Mouse (Mus musculus) hindbrain, embryonic 12.5 days (tissue): ENCODE measurements at regions not wholly inside any gene's neighbourhood (a gene's known extent, or its start where the extent isn't known, plus 50 kb on each side); places are given as distances from the start of the nearest gene placed in this dataset.
"Not testable (repeated sequence)": the region's sequence is repeated elsewhere in the genome, so short reads cannot be mapped to it uniquely, and the experiment has no call there.

Experiments used
- ATAC-seq: fragments of 200-750 bp; cut with Nextera tagmentation; 2 replicates; pipeline ENCODE4 v1.8.0; 2017; ENCODE audit warnings: moderate TSS enrichment; ENCODE audit not compliant: low FRiP score
- H3K27ac ChIP-seq: fragments of 300-500 bp; sonication (generic); 2 replicates; pipeline ENCODE4 v1.5.1; 2016; ENCODE audit warnings: mild to moderate bottlenecking
- H3K27me3 ChIP-seq: fragments of 300-500 bp; sonication (generic); 2 replicates; pipeline ENCODE4 v1.6.1; 2016; ENCODE audit warnings: mild to moderate bottlenecking
- H3K36me3 ChIP-seq: fragments of 300-500 bp; sonication (generic); 2 replicates; pipeline ENCODE4 v1.6.1; 2016; ENCODE audit warnings: mild to moderate bottlenecking
- H3K4me1 ChIP-seq: fragments of 300-500 bp; sonication (generic); 2 replicates; pipeline ENCODE4 v1.6.1; 2016
- H3K4me2 ChIP-seq: fragments of 300-500 bp; sonication (generic); replicated peaks from 2 replicates; pipeline ENCODE4 v1.6.1; 2016; ENCODE audit warnings: mild to moderate bottlenecking
- H3K4me3 ChIP-seq: fragments of 300-500 bp; sonication (generic); 2 replicates; pipeline ENCODE4 v1.5.1; 2016; ENCODE audit warnings: mild to moderate bottlenecking
- H3K9ac ChIP-seq: fragments of 300-500 bp; sonication (generic); 2 replicates; pipeline ENCODE4 v1.6.1; 2016; ENCODE audit warnings: mild to moderate bottlenecking, moderate library complexity
- H3K9me3 ChIP-seq: fragments of 300-500 bp; sonication (generic); replicated peaks from 2 replicates; pipeline ENCODE4 v1.6.1; 2016; ENCODE audit warnings: mild to moderate bottlenecking
- WGBS: fragments of 180-500 bp; shearing (Covaris S2); methylation state at CpG from one replicate; pipeline ENCODE4 v1.1.7; 2016; 5-methylcytosine and 5-hydroxymethylcytosine counted together

DNA sequence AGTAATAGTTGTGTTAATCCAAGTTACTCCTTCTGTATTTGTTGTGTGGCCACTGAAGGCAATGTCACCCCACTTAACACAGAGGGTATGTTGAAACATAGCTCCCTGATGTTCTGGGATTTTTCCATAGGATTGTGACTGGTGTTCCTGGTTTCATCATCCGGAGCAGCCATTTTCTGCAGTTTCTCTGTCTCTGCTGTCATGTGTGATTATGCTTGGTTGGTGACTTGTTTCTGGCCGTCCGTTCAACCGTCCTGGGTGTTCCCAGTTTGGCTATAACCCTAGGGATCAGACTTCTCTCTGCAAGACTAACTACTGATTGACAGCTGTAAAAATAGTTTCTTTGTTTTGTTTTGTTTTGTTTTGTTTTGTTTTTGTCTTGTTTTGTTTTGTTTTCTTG lies 98.1 kb upstream of the Rpl34 start:
- H3K36me3 ChIP-seq = no peaks in the 10 kb centered on the region
- WGBS = 61% methylated on average over 4 of the region's 4 CpGs
- ATAC-seq = no peak
- H3K4me3 ChIP-seq = no peak overlapping the region
- no peaks in the 10 kb centered on the region for H3K27me3 ChIP-seq
- peaks cover 2% of the 10 kb centered on the region; the same call in 1 of the 2 replicates for H3K4me1 ChIP-seq
- H3K27ac ChIP-seq = no peak overlapping the region
- H3K4me2 ChIP-seq = no peak overlapping the region
- H3K9me3 ChIP-seq = no peaks in the 10 kb centered on the region
- no peak overlapping the region for H3K9ac ChIP-seq

DNA sequence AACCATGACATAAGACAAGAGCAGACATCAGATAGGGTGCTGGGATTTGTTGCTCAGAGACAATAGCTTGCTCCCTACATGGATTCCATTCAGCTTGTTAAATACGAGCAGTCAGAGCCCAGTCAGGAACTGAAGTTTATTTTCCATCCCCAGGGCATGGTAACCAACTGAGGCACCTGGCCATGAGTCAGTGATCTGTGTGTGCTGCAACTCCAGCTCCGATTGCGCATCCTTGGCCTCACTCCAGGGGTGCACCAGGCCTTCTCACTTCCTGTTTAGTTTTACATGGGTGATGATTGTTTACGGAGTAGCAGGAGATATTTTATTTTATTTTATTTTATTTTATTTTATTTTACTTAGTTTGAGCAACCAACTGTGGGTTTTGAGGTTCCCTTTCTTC lies 97.7 kb upstream of the Rpl34 start:
- Histone ChIP-seq H3K36me3 (no peaks in the 10 kb centered on the region), H3K27me3 (no peaks in the 10 kb centered on the region), H3K9ac (no peak overlapping the region), H3K4me3 (no peak overlapping the region), H3K9me3 (no peaks in the 10 kb centered on the region), H3K27ac (no peak overlapping the region), H3K4me1 (no peaks in the 10 kb centered on the region; the same call in 1 of the 2 replicates), H3K4me2 (no peak overlapping the region)
- 72% methylated on average over 4 of the region's 4 CpGs for WGBS
- ATAC-seq = no peak

DNA sequence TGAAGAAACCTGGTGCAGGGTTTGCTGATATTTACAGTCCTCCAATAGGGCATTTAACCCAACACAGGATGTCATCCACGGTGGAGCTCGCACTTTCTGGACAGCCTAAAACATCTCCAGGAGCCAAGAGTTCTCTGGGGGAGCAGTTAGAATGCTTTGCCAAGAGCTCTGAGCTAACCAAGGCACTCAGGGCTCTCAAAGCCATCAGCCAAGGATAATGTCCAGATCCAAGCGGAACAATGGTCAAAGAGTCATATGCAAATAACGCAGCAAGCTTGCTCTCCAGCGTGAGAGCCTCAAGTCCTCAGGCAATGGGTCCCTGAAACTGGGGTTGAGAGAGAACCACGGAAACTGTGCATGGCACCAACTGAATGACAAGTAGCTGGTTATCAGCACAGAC lies 96.8 kb upstream of the Rpl34 start:
- no peak for ATAC-seq
- 65% methylated on average over 6 of the region's 6 CpGs for WGBS

DNA sequence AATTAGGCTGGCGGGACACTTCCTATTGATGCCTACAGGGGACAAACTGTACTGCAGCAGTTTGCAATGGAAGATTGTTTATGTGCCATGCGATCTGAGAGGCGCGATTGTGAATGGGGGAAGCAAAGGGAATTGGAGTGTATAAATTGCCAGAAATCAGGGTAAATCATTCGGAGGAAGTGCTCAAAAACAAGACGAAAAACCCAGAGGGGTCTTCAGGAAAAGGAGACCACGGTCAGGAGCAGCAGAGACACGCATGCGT lies 89.6 kb upstream of the Rpl34 start:
- Histone ChIP-seq H3K9ac (no peak overlapping the region), H3K4me1 (peaks cover 7% of the 10 kb centered on the region; the same call in 1 of the 2 replicates), H3K4me3 (no peak overlapping the region), H3K27me3 (no peaks in the 10 kb centered on the region), H3K36me3 (no peaks in the 10 kb centered on the region), H3K4me2 (no peak overlapping the region), H3K9me3 (no peaks in the 10 kb centered on the region), H3K27ac (no peak overlapping the region)
- whole genome bisulfite sequencing = 84% methylated on average over 9 of the region's 9 CpGs
- ATAC-seq = no peak

More for the DNA sequence above, 96.8 kb upstream of the Rpl34 start:
- H3K27ac ChIP-seq = no peak overlapping the region
- no peak overlapping the region for H3K4me3 ChIP-seq
- no peaks in the 10 kb centered on the region for H3K36me3 ChIP-seq
- H3K9me3 ChIP-seq = no peaks in the 10 kb centered on the region
- H3K4me1 ChIP-seq = no peaks in the 10 kb centered on the region; the same call in 1 of the 2 replicates
- no peak overlapping the region for H3K9ac ChIP-seq
- H3K4me2 ChIP-seq = no peak overlapping the region
- no peaks in the 10 kb centered on the region for H3K27me3 ChIP-seq

DNA sequence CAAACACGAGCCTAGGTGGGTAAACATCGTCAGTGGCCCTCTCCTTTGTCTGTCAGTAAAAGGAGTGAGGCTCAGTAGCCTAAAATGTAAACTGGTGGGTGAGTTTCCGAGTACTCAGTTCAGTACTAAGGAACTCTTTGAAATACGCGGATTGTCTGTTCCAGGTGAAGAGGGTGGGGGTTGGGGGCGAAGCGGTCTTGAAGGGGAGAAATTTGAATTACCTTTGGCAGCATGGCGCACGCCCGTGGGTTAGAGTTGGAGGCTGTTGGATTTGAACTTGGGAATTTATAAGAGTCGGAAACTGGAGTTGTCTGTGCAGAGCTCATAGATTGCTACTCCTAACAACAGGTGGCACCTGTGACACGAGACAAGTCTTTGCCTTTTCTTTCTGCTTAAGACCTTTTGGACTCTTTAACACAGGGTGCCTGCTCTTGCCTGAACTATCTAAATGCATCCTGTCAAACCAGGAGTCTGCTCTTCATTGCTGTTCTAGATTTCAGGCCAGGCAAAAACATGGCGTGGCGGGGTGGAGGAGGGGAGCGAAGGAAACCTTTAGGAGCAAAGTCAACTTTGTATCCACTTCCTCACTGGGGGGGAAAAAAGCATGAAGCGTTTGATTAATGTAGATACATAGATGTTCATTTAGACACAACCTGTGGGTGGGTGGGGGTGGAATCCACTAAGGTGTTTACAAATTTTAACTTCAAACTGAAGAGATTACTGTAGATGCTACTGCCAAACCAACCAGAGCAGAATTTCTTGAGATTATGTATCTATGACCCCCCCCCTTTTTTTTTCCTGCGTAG lies 89.0 kb upstream of the Rpl34 start:
- no peaks in the 10 kb centered on the region for H3K9me3 ChIP-seq
- H3K4me3 ChIP-seq = peak overlapping the region; percentile 24
- H3K36me3 ChIP-seq = no peaks in the 10 kb centered on the region
- ATAC-seq = peak; percentile 53
- H3K27ac ChIP-seq = no peak overlapping the region
- H3K27me3 ChIP-seq = no peaks in the 10 kb centered on the region
- 0 out of 2 replicates have a peak overlapping the region, but pooled peaks have one; percentile 49 for H3K9ac ChIP-seq
- peaks cover 7% of the 10 kb centered on the region; the same call in 1 of the 2 replicates for H3K4me1 ChIP-seq
- H3K4me2 ChIP-seq = peak overlapping the region; percentile 54
- WGBS = 43% methylated on average over 17 of the region's 17 CpGs

DNA sequence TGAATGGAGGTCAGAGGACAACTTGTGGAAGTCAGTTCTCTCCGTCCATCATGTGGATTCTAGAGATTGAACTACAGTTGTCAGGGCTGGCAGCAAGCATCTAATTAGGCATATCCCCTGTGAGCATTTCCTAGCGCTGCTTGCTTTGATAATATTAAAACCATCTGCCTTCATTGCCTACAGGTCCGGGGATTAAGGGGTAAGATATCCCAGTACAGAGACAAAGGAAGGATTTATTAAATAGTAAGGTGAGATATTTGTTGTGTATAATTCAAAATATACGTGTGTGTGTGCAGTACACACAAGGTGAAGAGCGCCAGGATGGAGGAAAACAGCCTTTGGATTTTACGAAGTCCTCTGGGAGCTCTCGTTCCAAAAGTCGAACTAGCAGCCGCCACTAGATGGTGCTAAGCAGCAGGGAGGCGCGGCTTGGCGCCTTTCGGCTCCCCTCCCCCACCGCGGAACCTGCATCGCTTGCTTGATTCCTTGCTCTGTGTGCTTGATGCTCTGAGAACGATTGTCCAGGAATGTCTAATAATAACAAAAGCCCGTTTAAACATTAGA lies 88.4 kb upstream of the Rpl34 start:
- 4% methylated on average over 18 of the region's 18 CpGs for WGBS
- Histone ChIP-seq H3K4me1 (peaks cover 7% of the 10 kb centered on the region; the same call in 1 of the 2 replicates), H3K27me3 (no peaks in the 10 kb centered on the region), H3K9ac (0 out of 2 replicates have a peak overlapping the region, but pooled peaks have one; percentile 49), H3K9me3 (no peaks in the 10 kb centered on the region), H3K36me3 (no peaks in the 10 kb centered on the region), H3K4me3 (peak overlapping the region; percentile 24), H3K27ac (no peak overlapping the region), H3K4me2 (peak overlapping the region; percentile 54)
- ATAC-seq = peak; percentile 84

DNA sequence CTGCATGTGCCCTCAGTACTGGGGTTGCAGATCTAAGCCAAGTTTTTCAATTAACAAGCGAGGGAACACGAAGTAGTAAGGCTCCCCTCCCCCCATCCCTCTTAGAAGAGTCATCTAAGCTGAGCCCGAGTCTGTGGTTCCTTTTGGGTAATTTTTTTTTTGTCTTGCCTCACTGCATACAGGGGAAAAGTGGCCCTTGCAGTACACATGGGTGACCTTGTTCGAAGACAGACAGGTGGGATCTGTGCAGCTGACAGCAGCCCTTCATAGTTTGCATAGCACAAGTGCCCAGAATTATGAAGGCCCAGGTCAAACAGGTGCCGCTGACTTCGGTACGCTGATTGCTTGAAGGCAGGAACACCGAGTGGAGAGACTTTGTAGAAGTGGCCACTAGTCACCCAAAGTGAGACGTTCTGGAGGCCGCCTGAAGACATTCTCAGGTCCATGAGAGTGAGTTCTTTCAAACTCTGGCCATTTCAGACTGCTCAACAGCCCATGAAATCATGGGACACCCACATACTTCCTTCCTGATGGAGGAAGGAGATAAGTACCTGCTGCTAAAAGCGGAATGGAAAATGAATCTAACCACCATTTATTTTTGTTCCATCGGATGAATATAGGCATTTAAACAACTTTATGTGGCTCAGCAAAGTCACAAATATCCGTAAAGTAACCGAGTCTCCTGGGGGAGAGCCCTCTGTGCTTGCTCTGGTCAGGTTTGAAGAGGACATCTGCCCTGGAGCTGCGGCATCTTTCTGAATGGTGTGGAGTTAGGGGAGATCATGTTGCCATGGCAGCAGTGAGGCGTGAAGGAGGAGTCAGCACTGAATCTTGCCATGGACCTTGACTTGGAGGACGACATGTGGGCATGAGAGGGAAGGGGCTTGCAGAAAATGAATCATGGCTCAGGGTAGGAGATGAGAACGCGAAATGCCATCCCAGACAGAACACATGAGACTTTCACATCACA lies 79.8 kb upstream of the Rpl34 start:
- H3K9me3 ChIP-seq = no peaks in the 10 kb centered on the region; the same call in 1 of the 2 replicates
- no peaks in the 10 kb centered on the region for H3K4me1 ChIP-seq
- no peak overlapping the region for H3K27ac ChIP-seq
- H3K4me2 ChIP-seq = no peak overlapping the region
- no peak overlapping the region for H3K4me3 ChIP-seq
- 74% methylated on average over 19 of the region's 19 CpGs for WGBS
- ATAC-seq = no peak
- no peaks in the 10 kb centered on the region for H3K27me3 ChIP-seq
- H3K9ac ChIP-seq = no peak overlapping the region
- H3K36me3 ChIP-seq = no peaks in the 10 kb centered on the region

DNA sequence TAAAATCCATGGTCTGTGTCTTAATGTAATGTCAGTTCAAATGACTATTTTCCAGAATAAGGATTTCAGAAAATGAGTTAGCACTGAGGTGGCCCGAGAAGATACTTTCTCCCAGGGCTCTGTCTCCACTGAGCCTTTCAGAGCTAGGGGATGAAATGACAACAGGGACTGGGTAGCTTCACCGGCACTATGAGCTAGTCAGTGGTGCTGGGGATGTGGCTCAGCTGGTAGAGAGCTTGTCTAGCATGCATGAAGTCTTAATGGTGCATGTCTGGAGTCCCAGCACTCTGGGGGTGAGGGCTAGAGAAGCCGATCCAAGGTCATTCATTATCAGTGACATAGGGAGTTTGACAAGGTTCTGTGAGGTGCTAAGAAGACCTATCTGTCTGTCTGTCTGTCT lies 75.1 kb upstream of the Rpl34 start:
- Histone ChIP-seq H3K36me3 (no peaks in the 10 kb centered on the region), H3K9me3 (no peaks in the 10 kb centered on the region; the same call in 1 of the 2 replicates), H3K4me2 (no peak overlapping the region), H3K4me3 (no peak overlapping the region), H3K4me1 (0 out of 2 replicates have a peak, but pooled peaks cover 8% of the 10 kb centered on the region), H3K27me3 (no peaks in the 10 kb centered on the region), H3K9ac (no peak overlapping the region), H3K27ac (no peak overlapping the region)
- ATAC-seq = no peak
- WGBS = 84% methylated on average over 3 of the region's 3 CpGs

DNA sequence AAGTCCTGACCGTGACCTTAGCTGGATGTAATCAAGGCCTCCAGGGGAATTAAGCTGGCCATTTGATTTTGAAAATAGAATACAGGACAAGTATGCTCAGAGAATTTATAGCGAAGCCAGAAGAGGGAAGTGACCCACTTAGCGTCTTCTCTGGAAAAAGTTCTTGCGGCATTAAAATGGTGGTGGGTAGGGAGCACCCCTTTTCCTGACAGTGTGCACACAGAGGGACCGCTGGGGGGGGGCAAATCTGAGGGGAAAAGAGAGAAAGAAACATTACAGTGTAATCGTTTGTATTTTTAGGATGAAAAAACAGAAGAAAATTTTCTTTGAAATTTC lies 74.1 kb upstream of the Rpl34 start:
- Histone ChIP-seq H3K4me3 (no peak overlapping the region), H3K9me3 (no peaks in the 10 kb centered on the region; the same call in 1 of the 2 replicates), H3K27ac (no peak overlapping the region), H3K36me3 (no peaks in the 10 kb centered on the region), H3K9ac (no peak overlapping the region), H3K4me1 (0 out of 2 replicates have a peak, but pooled peaks cover 8% of the 10 kb centered on the region), H3K4me2 (no peak overlapping the region), H3K27me3 (no peaks in the 10 kb centered on the region)
- WGBS = 77% methylated on average over 6 of the region's 6 CpGs
- no peak for ATAC-seq

DNA sequence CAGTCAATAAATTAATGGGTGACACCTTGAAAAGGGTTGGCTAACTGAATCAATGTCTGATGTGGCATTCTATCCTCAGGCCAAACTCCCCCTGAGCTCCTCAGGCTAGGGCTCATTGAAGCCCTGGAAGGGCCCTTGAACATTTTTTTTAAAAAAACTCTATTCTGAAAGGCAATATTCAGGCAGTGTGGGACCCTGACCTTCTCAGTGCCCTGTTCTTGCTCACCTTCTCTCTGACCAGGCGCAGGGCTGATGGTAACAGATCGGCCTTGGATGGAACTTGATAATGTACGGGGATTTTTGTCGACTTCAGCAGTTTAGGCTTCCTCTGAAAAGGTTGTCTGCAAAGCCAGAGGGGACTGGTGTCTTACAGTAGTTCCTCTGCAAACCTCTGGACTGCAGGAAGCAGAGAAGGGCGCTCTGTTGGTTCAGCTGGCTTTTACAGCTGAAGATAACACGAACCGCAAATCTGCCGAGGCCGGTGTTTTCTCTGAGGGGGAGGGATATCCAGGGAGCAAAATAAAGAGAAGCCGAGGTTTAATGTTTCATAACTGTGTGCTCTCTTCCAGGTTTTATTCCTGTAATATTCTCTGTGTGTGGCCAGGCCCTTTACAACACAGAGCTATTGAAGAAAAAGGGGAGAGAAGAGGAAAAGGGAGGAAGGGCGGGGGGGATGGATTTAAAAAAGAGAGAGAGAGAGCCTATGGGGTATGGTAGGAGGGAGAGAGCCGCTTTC lies 73.6 kb upstream of the Rpl34 start:
- WGBS = 59% methylated on average over 12 of the region's 12 CpGs
- H3K27me3 ChIP-seq = no peaks in the 10 kb centered on the region
- H3K36me3 ChIP-seq = no peaks in the 10 kb centered on the region
- no peak overlapping the region for H3K4me3 ChIP-seq
- H3K27ac ChIP-seq = no peak overlapping the region
- no peak overlapping the region for H3K9ac ChIP-seq
- no peaks in the 10 kb centered on the region; the same call in 1 of the 2 replicates for H3K9me3 ChIP-seq
- H3K4me2 ChIP-seq = no peak overlapping the region
- 0 out of 2 replicates have a peak, but pooled peaks cover 8% of the 10 kb centered on the region for H3K4me1 ChIP-seq
- no peak for ATAC-seq

DNA sequence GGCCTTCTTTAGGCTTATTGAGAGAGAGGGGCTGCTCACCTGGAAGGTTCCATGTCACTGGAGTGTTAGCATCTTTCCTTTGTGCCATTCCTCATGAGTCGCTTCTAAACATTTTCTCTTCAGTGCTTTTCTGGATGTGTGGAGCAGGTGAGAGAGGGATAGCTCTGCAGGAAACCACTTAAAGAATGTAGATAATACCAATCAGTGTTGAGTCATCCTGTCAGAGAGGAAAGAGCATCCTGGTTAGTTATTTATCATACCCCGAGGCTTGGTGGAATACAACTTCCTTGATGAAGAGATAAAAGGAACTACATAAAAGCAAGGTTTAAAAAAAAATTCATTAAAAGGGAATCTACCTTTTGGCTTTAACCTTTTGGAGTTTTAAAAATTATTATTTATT lies 69.8 kb upstream of the Rpl34 start:
- Histone ChIP-seq H3K4me3 (no peak overlapping the region), H3K9me3 (no peaks in the 10 kb centered on the region), H3K27ac (no peak overlapping the region), H3K9ac (no peak overlapping the region), H3K4me2 (no peak overlapping the region), H3K36me3 (no peaks in the 10 kb centered on the region), H3K27me3 (no peaks in the 10 kb centered on the region), H3K4me1 (0 out of 2 replicates have a peak, but pooled peaks cover 8% of the 10 kb centered on the region)
- WGBS = 85% methylated on average over 2 of the region's 2 CpGs
- ATAC-seq = no peak

DNA sequence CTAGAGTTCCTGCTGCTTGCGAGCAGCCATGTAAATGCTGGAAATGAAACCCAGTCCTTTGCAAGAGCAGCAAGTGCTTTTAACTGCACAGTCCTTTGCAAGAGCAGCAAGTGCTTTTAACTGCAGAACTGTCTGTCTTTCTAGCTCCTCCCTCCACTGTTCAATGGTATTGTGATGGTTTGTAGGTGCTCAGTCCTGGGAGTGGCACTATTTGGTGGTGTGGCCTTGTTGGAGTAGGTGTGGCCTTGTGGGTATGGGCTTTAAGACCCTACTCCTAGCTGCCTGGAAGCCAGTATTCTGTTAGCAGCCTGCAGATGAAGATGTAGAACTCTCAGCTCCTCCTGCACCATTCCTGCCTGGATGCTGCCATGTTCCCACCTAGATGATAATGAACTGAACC lies 67.8 kb upstream of the Rpl34 start:
- H3K9me3 ChIP-seq, H3K4me1 ChIP-seq, H3K27me3 ChIP-seq, H3K4me3 ChIP-seq, H3K36me3 ChIP-seq, H3K9ac ChIP-seq, H3K27ac ChIP-seq, H3K4me2 ChIP-seq, ATAC-seq: not testable (repeated sequence)
- 97% methylated on average over 1 of the region's 1 CpGs for WGBS
